Mouse (Mus musculus) adrenal gland, postnatal 25 days (tissue): Measurements from ENCODE around the gene Akna. TPM values are rescaled to one million over a fixed set of nuclear protein-coding genes. Genes with fewer than 3 reads are reported as not detected.

ENCODE experiments used
- DNase-seq: peaks from one replicate; pipeline ENCODE4 v3.0.0; 2021; ENCODE audit warnings: mixed read lengths
- total RNA-seq: library from RNA; stranded (reverse); gene quantifications from 2 replicates; pipeline ENCODE4 v1.2.3, GENCODE M21; 2021

Akna gene
- total RNA-seq, 1 experiment from 2014 or later = 3.8 TPM

GRCm38 (mm10) chr4:63409908-63410582, 6.9 kb upstream of the Akna start:
- DNase-seq = no peak

- DNase-seq = no peak
Measured at GRCm38 (mm10) chr4:63409317-63409907, 6.3 kb upstream of the Akna start.

- DNase-seq = peak; percentile 55
Measured at GRCm38 (mm10) chr4:63408649-63409048, 5.5 kb upstream of the Akna start.

- no peak for DNase-seq
Measured at GRCm38 (mm10) chr4:63408247-63408646, 5.1 kb upstream of the Akna start.

- DNase-seq = no peak
Measured at GRCm38 (mm10) chr4:63405683-63406082, 2.5 kb upstream of the Akna start.

GRCm38 (mm10) chr4:63405051-63405450, 1.9 kb upstream of the Akna start:
- DNase-seq = no peak

GRCm38 (mm10) chr4:63404205-63404604, 1.1 kb upstream of the Akna start:
- DNase-seq = no peak

GRCm38 (mm10) chr4:63402558-63402957, 596 bp downstream of the Akna start:
- DNase-seq = no peak

- no peak for DNase-seq
Measured at GRCm38 (mm10) chr4:63402056-63402455, 1.1 kb downstream of the Akna start.

- no peak for DNase-seq
Measured at GRCm38 (mm10) chr4:63401620-63402019, 1.5 kb downstream of the Akna start.

GRCm38 (mm10) chr4:63400541-63401306, 2.4 kb downstream of the Akna start:
- DNase-seq = no peak

- DNase-seq = no peak
Measured at GRCm38 (mm10) chr4:63399691-63400270, 3.4 kb downstream of the Akna start.

- DNase-seq = no peak
Measured at GRCm38 (mm10) chr4:63398854-63399609, 4.1 kb downstream of the Akna start.

GRCm38 (mm10) chr4:63397981-63398537, 5.1 kb downstream of the Akna start:
- DNase-seq = no peak

- DNase-seq = no peak
Measured at GRCm38 (mm10) chr4:63391322-63391721, 11.8 kb downstream of the Akna start.

GRCm38 (mm10) chr4:63389887-63390528, 13.1 kb downstream of the Akna start:
- no peak for DNase-seq

- no peak for DNase-seq
Measured at GRCm38 (mm10) chr4:63389121-63389886, 13.8 kb downstream of the Akna start.

- no peak for DNase-seq
Measured at GRCm38 (mm10) chr4:63388029-63388428, 15.1 kb downstream of the Akna start.

GRCm38 (mm10) chr4:63385784-63386183, 17.4 kb downstream of the Akna start:
- DNase-seq = no peak

GRCm38 (mm10) chr4:63385253-63385652, 17.9 kb downstream of the Akna start:
- no peak for DNase-seq

- DNase-seq = no peak
Measured at GRCm38 (mm10) chr4:63384262-63384661, 18.9 kb downstream of the Akna start.
